Mouse (Mus musculus) cerebellum, adult 9-11 months (tissue): ENCODE measurements around the gene Gstm4.
A peak's percentile ranks its signal among the peaks of the same experiment; 100 is the strongest.

Experiments
- DNase-seq: peaks from one replicate; pipeline ENCODE4 v3.0.0; 2022

The Gstm4 gene

GRCm38 (mm10) chr3:108044394-108045140 is at the start of gene Gstm4:
Gene Gstm4, minus strand, starts transcription at chr3:108044894.
- DNase-seq: peak; percentile 88

- DNase-seq: no peak
Measured at GRCm38 (mm10) chr3:108094146-108094545, 49.5 kb upstream of the Gstm4 start.

- DNase-seq: no peak
Measured at GRCm38 (mm10) chr3:108093306-108093705, 48.6 kb upstream of the Gstm4 start.

GRCm38 (mm10) chr3:108092536-108093115 is 47.9 kb upstream of the Gstm4 start, which contains the start of gene Gnat2:
Gene Gnat2, plus strand, starts transcription at chr3:108092789.
- no peak for DNase-seq

DNA sequence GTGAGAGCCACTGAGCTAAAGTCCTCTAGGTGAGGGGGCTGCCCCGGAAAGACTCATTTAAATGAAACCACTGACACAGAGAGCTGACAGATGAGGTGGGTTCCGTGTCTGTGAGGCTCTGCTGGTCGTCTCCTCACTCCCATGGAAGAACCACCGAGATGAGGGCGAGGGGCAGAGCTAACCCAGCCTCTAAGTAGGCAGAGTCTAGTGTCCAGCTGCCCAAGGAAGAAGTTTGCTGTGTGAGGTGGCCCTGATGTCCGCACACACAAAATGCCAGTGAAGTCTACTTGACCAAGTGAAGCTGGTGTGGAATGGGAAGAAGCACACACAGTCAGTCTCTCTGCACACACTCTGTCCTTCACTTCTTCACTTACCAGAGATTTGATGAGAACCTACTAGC is 47.3 kb upstream of the Gstm4 start:
- no peak for DNase-seq

DNA sequence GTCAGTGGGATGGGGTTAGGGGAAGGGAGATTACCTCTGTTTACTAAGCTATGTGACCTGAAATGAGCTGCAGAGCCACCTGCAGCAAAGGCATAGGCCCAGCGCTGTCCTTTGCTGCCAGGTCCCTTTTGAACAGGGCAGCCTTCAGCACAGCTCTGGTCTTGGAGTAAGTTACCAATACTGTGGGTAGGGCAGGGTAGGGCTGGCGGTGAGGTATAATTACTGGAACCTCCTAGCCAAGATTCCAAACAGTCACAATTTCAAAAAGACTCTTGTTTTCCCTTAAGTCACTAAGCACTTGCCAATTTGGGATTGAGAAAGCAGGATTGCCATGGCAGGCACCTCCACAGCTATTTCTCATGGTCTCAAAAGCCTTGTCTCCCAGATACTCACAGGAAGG is 45.9 kb upstream of the Gstm4 start:
- DNase-seq: no peak

DNA sequence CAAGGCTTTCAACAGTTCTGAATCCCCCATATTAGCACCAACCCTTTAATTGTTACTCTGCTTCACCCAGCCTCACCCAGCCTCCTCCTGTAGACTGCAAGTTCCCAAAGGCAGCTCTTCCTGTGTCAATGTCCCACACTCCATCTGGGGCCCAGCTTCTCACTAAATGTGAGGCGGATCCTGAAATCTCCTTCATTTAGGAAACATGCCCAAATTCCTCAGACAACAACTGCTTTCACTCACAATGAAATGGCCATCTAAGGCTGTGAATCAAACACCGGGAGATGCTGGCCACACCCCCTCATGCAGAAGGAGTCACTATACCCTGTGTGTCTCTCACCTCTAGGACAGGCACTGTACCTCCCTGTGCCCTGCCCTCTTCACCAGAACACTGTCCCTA is 45.2 kb upstream of the Gstm4 start:
- no peak for DNase-seq

DNA sequence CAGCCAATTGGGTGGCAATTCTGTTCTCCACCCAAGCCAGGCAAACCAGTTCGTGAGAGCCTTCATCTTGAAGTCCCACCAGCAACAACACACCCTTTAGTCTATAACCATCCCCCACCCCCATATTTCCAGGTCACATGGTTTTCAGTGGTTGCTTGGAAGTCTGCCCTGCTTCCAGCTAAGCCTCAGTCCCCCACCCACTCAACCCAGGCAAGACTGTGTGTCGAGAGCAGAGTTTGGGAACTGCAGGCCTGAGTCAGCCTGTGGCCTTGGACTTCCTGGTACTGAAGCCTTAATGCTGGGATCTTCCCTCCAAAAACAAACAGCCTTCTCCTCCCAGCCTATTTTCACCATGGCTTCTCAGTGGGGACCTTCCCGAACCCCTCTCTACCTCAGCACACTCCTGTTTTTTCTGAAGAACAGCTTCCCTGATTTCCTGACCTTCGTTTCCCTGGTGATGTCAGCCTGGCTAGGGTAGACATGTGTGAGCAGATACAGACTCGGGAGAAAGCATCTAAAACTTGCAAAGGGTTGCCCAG is 44.2 kb upstream of the Gstm4 start:
- no peak for DNase-seq

- DNase-seq: no peak
Measured at GRCm38 (mm10) chr3:108087329-108087728, 42.6 kb upstream of the Gstm4 start.

DNA sequence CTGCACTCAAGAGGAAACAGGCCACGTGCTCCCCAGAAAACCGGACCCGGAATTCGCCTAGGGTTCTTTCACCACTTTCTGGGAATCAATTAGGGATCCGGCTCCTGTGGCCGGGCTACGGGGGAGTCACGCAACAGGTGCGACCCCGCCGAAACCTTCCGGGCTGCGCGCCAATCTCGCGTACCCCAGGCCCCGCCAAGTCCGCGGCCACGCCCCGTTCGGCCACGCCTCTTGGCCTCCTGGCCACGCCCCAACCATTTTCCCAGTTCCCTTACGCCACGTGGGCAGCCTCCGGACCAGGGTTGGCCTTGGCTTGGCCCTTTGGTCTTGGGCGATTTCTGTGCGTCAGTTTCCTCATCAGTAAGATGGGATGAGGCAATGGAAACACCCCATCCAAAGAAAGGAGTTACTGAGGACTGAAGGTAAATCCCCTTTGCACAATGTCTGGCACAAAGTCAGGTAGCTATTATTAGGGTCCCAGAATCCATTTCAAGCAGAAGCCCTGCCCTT is 41.8 kb upstream of the Gstm4 start, which contains the start of gene Ampd2:
TSS of gene Ampd2 (minus strand) at position 182 of the 510 bp plus-strand sequence.
- peak; percentile 76 for DNase-seq

DNA sequence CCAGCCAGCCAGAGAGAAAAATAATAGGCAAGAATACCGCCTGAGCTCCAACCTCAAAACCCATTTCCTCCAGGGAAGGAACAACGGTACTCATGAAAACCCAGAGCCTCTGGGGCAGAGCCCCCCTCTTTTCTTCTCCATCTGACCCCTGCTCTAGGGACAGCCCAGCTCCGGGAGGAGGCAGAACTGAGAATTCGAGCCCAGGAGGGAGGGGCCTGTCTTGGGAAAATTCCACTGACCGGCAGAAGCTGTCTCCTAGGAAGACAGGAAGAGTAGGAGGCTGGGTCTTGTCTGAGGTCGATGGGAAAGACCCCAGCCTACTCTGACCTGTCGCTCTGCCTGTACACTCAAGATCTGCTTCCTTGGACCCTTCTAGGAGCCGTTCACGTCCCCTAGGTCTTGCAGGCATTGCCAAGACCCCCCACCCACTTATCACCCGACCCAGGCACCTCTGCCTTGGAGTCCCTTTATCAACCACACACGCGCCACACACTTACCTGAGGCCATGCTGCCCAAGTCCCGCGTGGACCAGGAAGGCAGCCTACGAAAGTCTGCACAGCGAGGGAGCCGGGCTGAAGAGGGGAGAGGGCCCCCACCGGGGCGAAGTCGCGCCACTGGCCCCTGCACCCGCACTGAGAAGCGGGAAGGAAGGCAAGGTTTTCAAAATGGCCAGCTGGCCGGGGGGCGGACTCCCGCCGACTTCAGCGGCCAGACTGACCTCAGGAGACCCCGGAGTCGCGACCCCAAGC is 41.2 kb upstream of the Gstm4 start:
- DNase-seq: peak; percentile 89

DNA sequence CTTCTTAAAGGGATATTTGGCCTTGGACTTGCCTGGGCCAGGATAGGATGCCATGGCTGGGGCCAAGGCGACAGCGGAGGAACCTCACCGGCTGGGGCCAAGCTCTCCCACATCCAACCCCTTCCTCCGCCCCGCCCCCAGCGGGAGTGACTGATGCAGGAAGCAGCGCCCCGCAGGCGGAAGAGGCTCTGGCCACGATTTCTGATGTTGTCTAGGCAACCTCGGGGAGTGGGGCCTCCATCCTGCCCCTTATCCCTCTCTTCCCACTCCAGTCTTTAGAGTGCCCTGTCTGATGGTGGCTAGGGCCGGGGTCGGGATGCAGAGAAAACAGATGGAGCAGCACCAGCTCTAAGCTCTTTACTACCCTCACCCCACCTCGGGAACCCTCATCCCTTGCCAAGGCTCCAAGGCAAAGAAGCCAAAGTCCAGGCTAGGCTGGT is 40.6 kb upstream of the Gstm4 start:
- peak; percentile 95 for DNase-seq

GRCm38 (mm10) chr3:108084767-108085270 is 40.1 kb upstream of the Gstm4 start:
- DNase-seq: no peak

DNA sequence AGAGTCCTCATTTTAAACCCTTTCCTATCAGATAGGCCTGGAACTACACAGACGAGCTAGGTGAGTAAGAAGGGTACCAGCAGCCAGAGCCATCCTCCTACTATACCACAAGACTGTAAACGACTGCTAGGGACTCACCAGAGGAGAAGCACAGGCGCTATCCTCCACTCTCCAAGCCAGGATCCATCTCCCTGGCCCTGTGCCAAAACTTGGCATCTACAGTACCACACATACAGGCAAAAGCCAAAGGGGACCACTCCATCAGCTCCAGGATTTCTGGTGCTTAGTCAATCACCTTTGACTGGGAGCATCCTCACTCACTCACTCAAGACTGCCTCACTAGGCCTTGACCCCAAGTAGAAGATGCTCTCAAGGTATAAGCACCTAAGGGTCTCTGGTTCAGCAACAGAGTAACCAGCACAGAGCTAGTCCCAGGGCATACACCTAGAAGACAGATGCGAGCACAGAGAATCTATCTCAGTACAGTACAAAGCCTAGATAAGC is 39.3 kb upstream of the Gstm4 start:
- peak; percentile 61 for DNase-seq

DNA sequence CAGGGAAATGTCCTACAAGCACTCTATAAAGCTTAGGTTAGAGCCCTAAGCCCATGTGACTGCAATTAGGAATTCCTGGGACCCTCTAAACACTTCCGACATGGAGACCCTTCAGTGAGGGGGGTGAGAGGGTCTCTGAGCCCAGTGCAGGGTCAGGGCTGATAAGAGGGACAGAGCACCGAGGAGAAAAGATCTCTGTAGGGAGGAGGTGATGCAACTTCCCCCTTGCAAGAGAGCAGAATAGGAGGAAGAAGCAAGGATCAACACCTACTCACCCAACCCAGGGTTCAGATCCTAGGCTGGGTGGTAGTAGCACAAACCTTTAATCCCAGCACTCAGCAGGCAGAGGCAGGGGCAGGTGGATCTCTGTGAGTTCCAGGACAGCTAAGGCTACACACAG is 38.5 kb upstream of the Gstm4 start:
- DNase-seq: no peak

- no peak for DNase-seq
Measured at GRCm38 (mm10) chr3:108082251-108082875, 37.7 kb upstream of the Gstm4 start.

DNA sequence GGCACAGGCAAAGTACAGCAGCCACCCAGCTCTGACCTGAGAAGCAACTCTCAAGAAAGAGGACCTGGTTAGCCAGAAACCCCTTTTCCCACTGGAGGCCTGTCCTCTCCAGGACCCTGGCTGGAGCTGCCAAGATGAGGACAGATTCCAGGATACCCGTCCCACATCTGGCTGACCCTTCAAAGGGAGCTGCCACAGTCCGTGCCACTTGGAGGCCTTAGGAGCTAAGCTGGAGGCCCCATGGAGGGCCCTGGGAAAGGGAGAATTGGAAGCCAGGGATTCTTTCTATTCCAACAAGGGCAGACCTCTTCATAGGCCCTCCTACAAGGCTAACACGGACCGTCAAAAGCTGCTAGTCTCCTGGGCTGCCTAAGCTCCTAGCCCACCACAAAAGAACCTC is 37.0 kb upstream of the Gstm4 start:
- no peak for DNase-seq

- DNase-seq: no peak
Measured at GRCm38 (mm10) chr3:108076836-108077235, 32.1 kb upstream of the Gstm4 start.

- peak; percentile 42 for DNase-seq
Measured at GRCm38 (mm10) chr3:108072983-108073569, 28.4 kb upstream of the Gstm4 start.

GRCm38 (mm10) chr3:108070295-108071293 is 25.9 kb upstream of the Gstm4 start:
- DNase-seq: peak; percentile 62
